Mouse (Mus musculus) G1E (cell line): ENCODE data around the gene Ccnd3.

Experiments
- CTCF ChIP-seq: IDR thresholded peaks from 2 replicates; pipeline ENCODE4 v1.5.1; 2012; ENCODE audit warnings: low read depth, low read length, inconsistent platforms, mixed read lengths
- GATA1 ChIP-seq: IDR thresholded peaks from 2 replicates; pipeline ENCODE4 v1.6.1; 2012; ENCODE audit warnings: borderline replicate concordance, low read length, inconsistent platforms, mixed read lengths
- TAL1 ChIP-seq: conservative IDR thresholded peaks from 2 replicates; pipeline ENCODE4 v1.6.1; 2012; ENCODE audit warnings: low read depth, low read length, inconsistent platforms, mixed read lengths

- TF ChIP-seq CTCF (no peak), TAL1 (no peak), GATA1 (no peak)
Measured at GRCm38 (mm10) chr17:47622912-47623554, 118.2 kb downstream of the Ccnd3 start.
